Mouse (Mus musculus) stomach, embryonic 16.5 days (tissue): ENCODE data around the gene Gm45208. TPM values are rescaled to one million over a fixed set of nuclear protein-coding genes. Genes with fewer than 3 reads are reported as not detected.
"Not testable (repeated sequence)": the region's sequence is repeated elsewhere in the genome, so short reads cannot be mapped to it uniquely, and the experiment has no call there.

Experiments
- ATAC-seq: fragments of 200-750 bp; cut with Nextera tagmentation; 2 replicates; pipeline ENCODE4 v1.8.0; 2017; ENCODE audit warnings: moderate number of reproducible peaks, moderate TSS enrichment; ENCODE audit not compliant: insufficient read depth, low FRiP score
- H3K27ac ChIP-seq: fragments of 300-500 bp; sonication (generic); 2 replicates; pipeline ENCODE4 v1.5.1; 2014; ENCODE audit warnings: low read length
- H3K27me3 ChIP-seq: fragments of 300-500 bp; sonication (generic); 2 replicates; pipeline ENCODE4 v1.6.1; 2014; ENCODE audit warnings: low read length, control low read depth, mixed read lengths; ENCODE audit not compliant: control insufficient read depth, insufficient read depth
- H3K36me3 ChIP-seq: fragments of 300-500 bp; sonication (generic); 2 replicates; pipeline ENCODE4 v1.6.1; 2014; ENCODE audit warnings: low read length; ENCODE audit not compliant: control insufficient read depth, insufficient read depth
- H3K4me1 ChIP-seq: fragments of 300-500 bp; sonication (generic); 2 replicates; pipeline ENCODE4 v1.6.1; 2014; ENCODE audit warnings: low read length, control low read depth, mixed read lengths; ENCODE audit not compliant: control insufficient read depth, insufficient read depth
- H3K4me2 ChIP-seq: fragments of 300-500 bp; sonication (generic); 2 replicates; pipeline ENCODE4 v1.6.1; 2014; ENCODE audit warnings: low read depth, low read length, mixed read lengths
- H3K4me3 ChIP-seq: fragments of 300-500 bp; sonication (generic); replicated peaks from 2 replicates; pipeline ENCODE4 v1.5.1; 2014; ENCODE audit warnings: mild to moderate bottlenecking, low read length
- H3K9ac ChIP-seq: fragments of 300-500 bp; sonication (generic); 2 replicates; pipeline ENCODE4 v1.6.1; 2014; ENCODE audit warnings: low read length
- H3K9me3 ChIP-seq: fragments of 300-500 bp; sonication (generic); replicated peaks from 2 replicates; pipeline ENCODE4 v1.6.1; 2016; ENCODE audit warnings: low read length, control low read depth; ENCODE audit not compliant: control insufficient read depth
- WGBS: fragments of 180-500 bp; shearing (Covaris S2); extraction: QIAGEN DNeasy Blood & Tissue Kit; methylation state at CpG from one replicate; pipeline ENCODE4 v1.1.7; 2014; 5-methylcytosine and 5-hydroxymethylcytosine counted together
- polyA plus RNA-seq: library from polyadenylated mRNA; unstranded; fragments of >200 nt; fragmentation: Nextera tagmentation; extraction: Ambion mirVana; gene quantifications from 2 replicates; pipeline ENCODE4 v1.2.1, GENCODE M21; 2015

Gene Gm45208
- polyA plus RNA-seq, 1 experiment from 2014 or later: not detected

DNA sequence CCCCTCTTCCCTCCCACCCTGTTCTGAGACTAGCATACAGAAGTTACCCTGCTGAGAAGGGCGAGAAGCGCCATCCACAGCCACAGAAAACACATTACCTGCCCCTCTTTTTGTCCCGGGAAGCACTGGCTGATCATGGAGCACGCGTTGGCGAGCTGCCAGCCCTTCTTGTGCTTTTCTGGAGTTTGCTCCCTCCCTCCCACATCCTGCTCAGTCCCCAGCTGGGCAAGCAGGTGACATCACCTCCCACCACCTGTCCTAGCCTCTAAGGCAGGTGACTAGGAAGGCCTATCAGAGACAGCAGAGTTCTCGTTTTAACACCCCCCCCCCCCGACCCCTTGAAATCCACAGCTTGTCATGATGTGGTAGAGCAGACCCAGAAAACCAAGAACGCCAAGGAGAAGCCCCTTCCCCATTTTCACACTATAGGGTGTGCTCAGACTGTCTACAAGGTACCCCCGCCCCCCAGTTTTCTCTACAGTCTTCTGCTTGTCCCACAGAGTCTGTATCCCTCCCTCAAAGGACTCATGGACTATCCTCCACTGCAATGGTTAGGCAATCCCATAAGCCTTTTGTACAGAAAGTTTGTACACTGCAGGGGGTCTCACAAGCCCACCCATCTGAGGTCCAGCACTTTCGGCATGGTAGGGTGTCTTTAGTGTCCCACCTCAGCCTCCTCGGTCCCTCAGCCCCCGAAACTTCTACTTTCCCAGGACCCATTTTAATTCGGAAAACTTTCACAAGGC, 17.5 kb downstream of the Gm45208 start:
- Histone ChIP-seq H3K4me3 (peak overlapping the region; percentile 28), H3K4me2 (peak overlapping the region; percentile 29), H3K4me1 (no peaks in the 10 kb centered on the region), H3K9ac (peak overlapping the region; percentile 14; the same call in 1 of the 2 replicates), H3K27ac (peak overlapping the region; percentile 87), H3K9me3 (no peaks in the 10 kb centered on the region), H3K36me3 (no peaks in the 10 kb centered on the region; the same call in 1 of the 2 replicates), H3K27me3 (no peaks in the 10 kb centered on the region)
- 51% methylated on average over 14 of the region's 14 CpGs for WGBS
- ATAC-seq: peak; percentile 80

- WGBS: 43% methylated on average over 10 of the region's 10 CpGs
- no peaks in the 10 kb centered on the region for H3K4me1 ChIP-seq
- peak; percentile 78 for ATAC-seq
- H3K4me2 ChIP-seq: peak overlapping the region; percentile 29
- no peaks in the 10 kb centered on the region for H3K9me3 ChIP-seq
- peak overlapping the region; percentile 33 for H3K4me3 ChIP-seq
- peak overlapping the region; percentile 7; the same call in 1 of the 2 replicates for H3K9ac ChIP-seq
- no peaks in the 10 kb centered on the region for H3K27me3 ChIP-seq
- H3K36me3 ChIP-seq: no peaks in the 10 kb centered on the region; the same call in 1 of the 2 replicates
- peak overlapping the region; percentile 87 for H3K27ac ChIP-seq
Observed at GRCm38 (mm10) chrX:7740082-7740819, 18.2 kb downstream of the Gm45208 start.

- H3K27me3 ChIP-seq: no peaks in the 10 kb centered on the region
- H3K27ac ChIP-seq: peak overlapping the region; percentile 87
- H3K4me1 ChIP-seq: no peaks in the 10 kb centered on the region
- peak overlapping the region; percentile 27 for H3K4me2 ChIP-seq
- ATAC-seq: peak; percentile 38; the same call in 1 of the 2 replicates
- WGBS: 57% methylated on average over 5 of the region's 5 CpGs
- peak overlapping the region; percentile 33 for H3K4me3 ChIP-seq
- H3K36me3 ChIP-seq: no peaks in the 10 kb centered on the region
- no peaks in the 10 kb centered on the region for H3K9me3 ChIP-seq
- H3K9ac ChIP-seq: peak overlapping the region; percentile 7; the same call in 1 of the 2 replicates
Observed at GRCm38 (mm10) chrX:7741103-7741502, 19.1 kb downstream of the Gm45208 start.

GRCm38 (mm10) chrX:7743470-7743869, 21.4 kb downstream of the Gm45208 start:
- H3K36me3 ChIP-seq: no peaks in the 10 kb centered on the region
- ATAC-seq: no peak
- 47% methylated on average over 5 of the region's 5 CpGs for WGBS
- H3K9ac ChIP-seq: no peak overlapping the region
- no peak overlapping the region for H3K4me2 ChIP-seq
- H3K4me3 ChIP-seq: no peak overlapping the region
- no peak overlapping the region for H3K27ac ChIP-seq
- H3K27me3 ChIP-seq: no peaks in the 10 kb centered on the region
- H3K9me3 ChIP-seq: no peaks in the 10 kb centered on the region
- no peaks in the 10 kb centered on the region for H3K4me1 ChIP-seq

DNA sequence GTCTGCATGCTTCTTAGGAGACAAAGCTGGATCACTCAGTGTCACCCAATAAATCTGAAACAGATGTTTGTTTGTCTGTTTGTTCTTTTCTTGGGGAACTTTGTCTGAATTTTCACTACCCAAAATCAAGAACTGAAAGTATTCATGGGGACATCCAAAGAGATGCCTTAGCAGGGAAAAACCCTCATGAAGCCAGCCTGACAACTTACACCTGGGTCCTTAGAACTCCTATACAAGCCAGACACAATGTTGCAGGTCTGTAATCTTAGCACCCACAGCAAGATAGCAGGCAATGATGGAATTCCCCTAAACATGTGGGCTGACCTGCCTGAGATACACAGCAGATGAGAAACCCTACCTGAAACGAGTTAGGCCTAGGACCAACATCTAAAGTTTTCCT, 22.9 kb downstream of the Gm45208 start:
- no peak for ATAC-seq
- Histone ChIP-seq H3K36me3 (no peaks in the 10 kb centered on the region), H3K9me3 (no peaks in the 10 kb centered on the region), H3K27ac (no peak overlapping the region), H3K27me3 (no peaks in the 10 kb centered on the region), H3K4me2 (no peak overlapping the region), H3K4me1 (no peaks in the 10 kb centered on the region; the same call in 1 of the 2 replicates), H3K4me3 (no peak overlapping the region), H3K9ac (no peak overlapping the region)
- WGBS: 58% methylated on average over 1 of the region's 1 CpGs

- 69% methylated on average over 8 of the region's 8 CpGs for WGBS
- H3K9me3 ChIP-seq: no peaks in the 10 kb centered on the region
- H3K4me2 ChIP-seq: no peak overlapping the region
- H3K27ac ChIP-seq: no peak overlapping the region
- ATAC-seq: no peak
- no peaks in the 10 kb centered on the region for H3K27me3 ChIP-seq
- H3K4me3 ChIP-seq: no peak overlapping the region
- no peaks in the 10 kb centered on the region for H3K36me3 ChIP-seq
- H3K9ac ChIP-seq: no peak overlapping the region
- no peaks in the 10 kb centered on the region; the same call in 1 of the 2 replicates for H3K4me1 ChIP-seq
Observed at GRCm38 (mm10) chrX:7745429-7745828, 23.4 kb downstream of the Gm45208 start.

DNA sequence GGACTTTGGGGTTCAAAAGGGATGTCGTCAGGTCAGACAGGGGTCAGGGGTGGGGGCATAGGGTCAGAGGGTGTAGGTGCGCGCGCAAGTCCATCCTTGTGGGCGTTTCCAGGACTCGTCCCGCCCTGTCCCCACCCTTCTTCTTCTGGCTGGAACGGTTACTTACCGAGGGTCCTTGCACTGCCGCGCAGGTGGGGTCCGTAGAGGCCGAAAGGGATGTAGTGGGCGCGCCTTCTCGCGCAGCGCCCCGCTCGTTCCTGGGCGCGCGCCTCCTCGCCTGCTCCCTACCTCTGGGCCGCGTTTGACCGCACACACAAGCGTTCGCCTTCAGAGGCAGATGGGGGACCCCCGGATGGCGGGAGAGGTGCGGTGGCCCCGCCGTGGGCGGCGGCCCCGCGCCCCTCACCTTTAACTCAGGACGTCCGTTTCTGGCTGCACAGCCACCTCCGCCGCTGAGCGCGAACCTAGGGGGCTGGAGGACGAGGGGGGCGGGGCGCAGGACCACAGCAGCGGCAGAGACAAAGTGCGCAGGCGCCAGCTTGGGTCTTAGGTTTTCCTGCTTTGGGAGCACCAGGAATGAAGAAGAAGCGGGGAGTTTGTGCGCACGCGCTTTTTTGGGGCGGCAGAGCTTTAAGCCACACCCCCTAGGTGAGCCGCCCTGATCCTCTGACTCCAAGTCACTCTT, 28.5 kb downstream of the Gm45208 start, which contains the start of gene Ccdc120:
Ccdc120 (minus strand) TSS at position 474 of the 685 bp plus-strand sequence.
- Histone ChIP-seq H3K36me3 (no peaks in the 10 kb centered on the region), H3K9ac (peak within 1 kb of the TSS; percentile 74), H3K27me3 (no peaks in the 10 kb centered on the region), H3K27ac (no peak within 1 kb of the TSS), H3K9me3 (no peaks in the 10 kb centered on the region), H3K4me2 (peak within 1 kb of the TSS; percentile 51), H3K4me1 (no peaks in the 10 kb centered on the region; the same call in 1 of the 2 replicates), H3K4me3 (peak within 1 kb of the TSS; percentile 60)
- WGBS: 13% methylated on average over 44 of the region's 56 CpGs
- peak; percentile 83; the same call in 1 of the 2 replicates for ATAC-seq

GRCm38 (mm10) chrX:7753627-7754026, 31.6 kb downstream of the Gm45208 start:
- H3K4me2 ChIP-seq, H3K36me3 ChIP-seq, H3K9ac ChIP-seq, H3K27ac ChIP-seq, H3K9me3 ChIP-seq, ATAC-seq, H3K4me1 ChIP-seq, H3K27me3 ChIP-seq, H3K4me3 ChIP-seq: not testable (repeated sequence)
- WGBS: 22% methylated on average over 3 of the region's 3 CpGs
